Mouse (Mus musculus): ENCODE data around the gene Pdha1.

Gene Pdha1

DNA sequence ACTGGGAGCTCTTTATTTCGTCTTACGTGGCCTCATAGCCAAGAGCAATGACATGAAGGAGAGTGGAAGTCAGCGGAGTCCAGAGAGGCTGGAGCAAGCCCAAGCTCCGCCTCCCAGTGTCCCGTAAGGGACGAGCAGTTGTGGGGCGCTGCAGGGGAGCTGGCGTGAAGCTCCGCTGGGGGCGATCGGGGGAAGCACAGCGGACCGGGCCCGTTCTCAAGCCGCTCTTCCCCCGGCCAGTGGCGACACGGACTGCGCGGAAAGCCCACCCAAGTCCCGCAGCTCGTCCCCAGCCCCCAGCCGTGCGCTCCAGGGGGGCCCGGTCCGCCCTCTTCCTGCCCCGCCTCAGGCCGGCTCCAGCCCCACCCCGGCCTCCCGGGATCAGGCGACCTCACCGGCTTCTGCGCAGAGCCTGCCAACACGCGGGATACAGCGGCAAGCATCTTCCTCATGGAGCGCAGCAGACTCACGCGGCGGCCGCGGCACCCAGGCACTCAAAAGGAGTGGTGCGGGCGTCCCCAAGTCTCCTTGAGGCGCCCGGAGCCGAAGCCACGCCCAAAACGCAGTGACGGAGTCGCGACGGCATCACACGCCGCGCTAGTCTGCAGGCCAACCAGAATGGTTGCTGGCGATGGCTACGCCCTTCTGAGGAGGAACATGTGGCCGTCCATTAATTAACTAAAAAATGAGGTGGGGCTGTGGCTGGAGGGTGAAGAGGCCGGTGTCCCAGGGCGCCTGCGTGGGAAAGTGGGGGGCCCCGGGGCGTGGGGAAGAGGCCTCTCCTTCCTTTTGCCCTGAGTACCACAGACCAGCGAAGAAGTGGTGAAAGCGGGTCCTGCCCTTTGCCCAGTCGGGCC lies at the start of gene Pdha1:
TSS of gene Pdha1 (minus strand) at position 553 of the 857 bp plus-strand sequence.
- peak; percentile 85 for DNase-seq (ENCODE audit: low spot score)

DNA sequence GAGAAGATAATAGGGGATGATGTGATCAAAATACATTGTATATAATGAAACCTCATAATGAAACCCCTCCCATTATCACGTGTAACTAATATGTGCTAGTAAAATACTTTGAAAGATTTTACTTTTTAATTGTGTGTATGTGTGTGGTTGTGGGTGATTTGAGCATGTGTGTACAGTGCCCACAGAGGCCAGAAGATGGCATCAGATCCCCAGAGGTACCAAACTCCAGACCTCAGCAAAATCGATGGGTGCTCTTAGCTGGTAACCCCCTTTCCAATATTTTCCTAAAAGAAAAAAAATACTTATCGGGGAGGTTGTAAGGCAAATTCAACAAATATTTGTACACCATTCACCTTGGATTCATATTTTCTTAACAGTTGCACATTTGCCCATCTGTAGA lies 40.8 kb upstream of the Pdha1 start:
- DNase-seq (ENCODE audit: low spot score) = no peak

DNA sequence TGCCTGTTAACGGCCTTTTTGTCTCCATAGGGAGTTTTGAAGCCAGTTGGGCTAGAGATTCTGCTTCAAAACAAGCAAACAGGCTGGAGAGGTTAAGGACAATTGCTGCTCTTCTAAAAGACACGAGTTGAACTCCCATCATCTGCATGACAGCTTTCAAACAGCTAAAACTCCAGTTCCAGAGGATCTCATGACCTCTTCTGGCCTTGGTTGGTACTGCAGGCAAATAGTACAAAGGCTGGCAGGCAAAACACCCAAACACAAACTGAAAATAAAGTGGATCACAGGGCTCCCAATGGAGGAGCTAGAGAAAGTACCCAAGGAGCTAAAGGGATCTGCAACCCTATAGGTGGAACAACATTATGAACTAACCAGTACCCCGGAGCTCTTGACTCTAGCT lies 31.9 kb upstream of the Pdha1 start:
- DNase-seq (ENCODE audit: low spot score) = no peak

DNA sequence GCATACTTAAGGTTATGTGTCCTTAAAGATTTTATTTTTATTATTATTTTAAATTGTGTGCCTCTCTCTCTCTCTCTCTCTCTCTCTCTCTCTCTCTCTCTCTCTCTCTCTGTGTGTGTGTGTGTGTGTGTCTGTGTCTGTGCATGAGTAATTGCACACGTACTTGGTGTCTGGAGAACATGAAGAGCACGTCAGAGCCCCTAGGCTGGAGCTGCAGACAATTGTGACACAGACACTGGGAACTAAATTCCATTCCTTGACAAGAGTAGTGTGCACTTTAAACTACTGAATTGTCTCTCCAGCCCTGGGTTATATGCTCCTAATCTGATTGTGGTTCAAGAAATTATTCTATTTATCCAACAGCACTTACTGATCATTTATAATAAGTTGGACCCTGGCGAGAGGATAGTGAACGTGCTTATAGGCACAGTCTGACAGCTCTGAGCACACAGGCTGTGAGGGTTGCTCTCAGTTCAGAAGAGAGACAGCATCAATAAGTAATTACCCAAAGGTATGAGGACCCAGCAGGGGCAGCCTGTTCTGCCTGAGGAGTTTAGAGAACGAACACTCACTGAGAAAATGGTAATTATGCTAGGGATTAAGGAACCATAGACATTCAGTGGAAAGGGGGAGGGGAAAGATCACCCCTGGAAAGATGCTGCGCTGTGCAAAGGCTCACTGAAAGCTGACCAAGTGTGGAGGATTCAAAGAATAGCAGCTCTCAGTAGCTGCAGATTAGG lies 28.2 kb upstream of the Pdha1 start:
- DNase-seq (ENCODE audit: low spot score) = no peak

DNA sequence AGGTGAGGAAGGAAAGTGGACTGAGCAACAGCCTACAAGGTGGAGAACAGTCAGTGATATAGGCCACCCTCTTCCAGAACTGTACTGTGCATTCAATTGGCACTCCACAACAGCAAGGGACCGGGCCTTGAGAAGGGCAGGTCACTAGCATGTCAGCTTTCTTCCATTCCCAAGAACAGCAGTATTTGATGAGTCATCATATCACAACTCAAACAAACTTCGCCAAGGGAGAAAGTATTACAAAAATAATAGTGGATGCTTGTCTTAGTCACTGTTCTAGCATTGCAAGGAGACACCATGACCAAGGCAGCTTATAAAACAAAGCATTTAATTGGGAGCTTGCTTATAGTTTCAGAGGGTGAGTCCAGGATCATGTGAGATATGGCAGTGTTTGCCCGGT lies 26.0 kb upstream of the Pdha1 start:
- DNase-seq (ENCODE audit: low spot score) = no peak

DNA sequence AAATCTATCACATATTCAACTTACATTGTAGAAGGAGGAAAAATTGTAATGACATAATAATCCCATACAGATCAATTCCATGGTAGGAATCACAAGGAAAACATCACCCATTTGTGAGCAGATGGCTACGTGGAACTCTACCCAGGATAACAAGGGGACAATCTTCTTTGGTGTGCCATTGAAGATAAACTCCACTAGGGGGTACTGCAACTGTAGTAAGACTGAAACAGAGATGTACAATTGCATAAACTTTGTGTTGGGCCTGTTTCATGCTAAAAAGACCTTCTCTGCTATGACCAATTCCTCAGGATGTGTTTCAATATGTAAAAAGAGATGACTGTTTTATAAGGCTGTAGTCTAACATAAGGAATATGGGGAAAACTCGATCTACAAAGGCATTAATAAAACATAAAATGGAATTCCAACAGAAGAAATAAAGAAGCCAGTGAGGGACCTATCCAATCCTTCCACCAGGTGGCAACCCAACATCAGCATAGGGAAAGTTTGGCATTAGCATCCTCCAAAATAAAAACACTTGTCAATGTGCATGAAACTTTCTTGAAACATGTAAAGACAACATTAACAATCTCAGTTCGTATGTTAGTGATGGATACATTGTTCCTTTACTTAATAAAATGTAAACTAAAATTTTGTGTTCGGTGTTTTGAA lies 15.1 kb upstream of the Pdha1 start:
- no peak for DNase-seq (ENCODE audit: low spot score)

DNA sequence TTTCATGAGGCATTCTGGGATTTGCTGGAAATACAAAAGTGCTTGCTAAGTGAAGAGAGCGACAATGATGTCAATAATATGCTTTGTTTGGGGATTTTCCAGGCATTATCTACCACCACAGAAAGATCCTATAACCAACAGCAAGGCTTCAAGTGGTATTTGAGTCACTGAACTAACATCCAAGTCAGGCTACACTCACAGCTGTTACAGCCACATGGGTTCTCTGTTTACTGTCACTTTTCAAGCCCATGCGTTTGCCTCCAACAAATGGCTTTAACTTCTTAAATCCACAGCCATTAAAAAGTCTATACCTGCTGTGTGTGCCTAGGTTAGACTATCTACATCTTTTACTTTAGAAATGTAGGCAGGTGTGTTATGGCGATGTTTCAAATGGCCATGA lies 10.6 kb upstream of the Pdha1 start:
- no peak for DNase-seq (ENCODE audit: low spot score)

DNA sequence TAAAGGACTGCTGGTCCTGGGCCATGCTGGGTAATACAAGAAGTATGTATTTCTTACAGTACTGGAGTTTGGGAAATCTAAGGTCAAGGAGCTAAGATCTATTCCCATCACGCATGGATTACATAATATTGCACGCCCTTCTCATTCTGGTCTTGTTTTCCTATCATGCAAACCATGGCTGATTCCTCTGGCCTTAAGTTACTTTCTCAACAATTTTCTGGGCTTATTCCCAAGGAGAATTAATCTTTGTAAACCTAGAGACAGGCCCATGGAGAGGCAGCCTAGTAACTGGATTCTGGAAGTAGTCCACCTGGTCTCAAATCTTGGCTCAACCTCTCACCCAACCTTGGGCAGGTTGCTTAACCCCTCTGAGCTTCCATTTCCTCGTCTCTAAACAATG lies 9.2 kb upstream of the Pdha1 start:
- DNase-seq (ENCODE audit: low spot score) = no peak

DNA sequence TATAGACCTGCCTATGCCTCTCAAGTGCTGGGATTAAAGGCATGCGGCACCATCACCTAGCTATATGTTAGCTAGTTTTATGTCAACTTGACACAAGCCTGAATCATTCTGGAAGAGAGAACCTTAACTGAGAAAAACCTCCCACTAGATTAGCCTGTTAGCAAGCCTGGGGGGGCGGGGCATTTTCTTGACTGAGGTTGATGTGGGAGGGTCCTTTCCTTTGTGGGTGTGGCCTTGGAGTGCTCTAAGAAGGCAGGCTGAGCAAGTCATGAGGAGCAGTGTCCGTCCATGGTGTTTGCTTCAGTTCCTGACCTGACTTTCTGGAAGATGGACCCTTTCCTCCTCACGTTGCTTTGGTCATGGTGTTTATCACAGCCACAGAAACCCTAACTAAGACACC lies 8.6 kb upstream of the Pdha1 start:
- no peak for DNase-seq (ENCODE audit: low spot score)

DNA sequence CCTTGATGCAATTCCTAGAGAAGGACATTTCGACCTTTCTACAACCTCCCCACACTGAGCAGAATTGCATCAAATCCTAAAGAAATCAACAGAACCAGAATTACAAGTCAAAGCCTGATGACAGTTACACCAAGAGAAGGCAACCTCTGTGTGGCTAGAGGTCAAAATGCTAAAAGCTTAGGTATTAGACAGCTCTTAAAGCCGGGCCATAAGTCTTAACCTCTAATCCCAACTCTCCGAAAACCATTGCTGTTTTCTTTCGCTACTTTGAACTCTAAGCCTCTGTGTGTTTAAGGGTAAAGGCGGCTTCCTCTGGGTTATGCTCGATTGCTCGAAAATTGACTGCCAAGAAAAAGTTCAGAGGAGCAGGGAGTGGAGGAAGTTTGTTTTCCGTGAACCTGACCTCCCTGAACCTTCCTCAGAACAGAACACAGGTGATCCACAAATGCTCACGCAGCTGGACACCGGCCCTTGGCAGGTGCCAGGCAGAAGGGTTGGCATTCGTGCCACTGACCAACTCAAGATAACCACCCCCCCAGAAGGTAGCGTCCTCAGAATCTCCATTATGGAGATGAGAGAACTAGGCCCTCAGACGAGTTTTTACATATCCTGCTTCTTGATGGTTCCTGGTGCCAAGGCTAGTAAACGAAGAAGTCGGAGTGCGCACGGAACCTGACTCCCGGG lies 894 bp downstream of the Pdha1 start:
- peak; percentile 10 for DNase-seq (ENCODE audit: low spot score)

DNA sequence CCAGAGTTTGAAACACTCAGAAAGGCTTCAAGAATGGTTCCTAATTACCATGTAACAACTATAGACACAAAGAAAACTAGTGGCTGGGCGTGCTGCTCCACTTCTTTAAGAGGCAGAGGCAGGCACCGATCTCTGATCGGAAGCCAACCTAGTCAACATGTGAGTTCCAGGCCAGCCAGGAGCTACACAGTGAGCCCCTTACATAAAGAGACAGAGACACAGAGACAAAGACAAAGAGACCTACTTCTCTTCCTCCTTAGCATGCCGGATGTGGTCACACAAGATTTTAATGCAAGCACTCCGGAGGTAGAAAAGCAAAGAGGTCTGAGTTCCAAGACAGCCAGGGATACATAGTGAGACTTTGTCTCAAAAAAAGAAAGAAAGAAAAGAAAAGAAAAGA lies 2.1 kb downstream of the Pdha1 start:
- DNase-seq (ENCODE audit: low spot score) = no peak

DNA sequence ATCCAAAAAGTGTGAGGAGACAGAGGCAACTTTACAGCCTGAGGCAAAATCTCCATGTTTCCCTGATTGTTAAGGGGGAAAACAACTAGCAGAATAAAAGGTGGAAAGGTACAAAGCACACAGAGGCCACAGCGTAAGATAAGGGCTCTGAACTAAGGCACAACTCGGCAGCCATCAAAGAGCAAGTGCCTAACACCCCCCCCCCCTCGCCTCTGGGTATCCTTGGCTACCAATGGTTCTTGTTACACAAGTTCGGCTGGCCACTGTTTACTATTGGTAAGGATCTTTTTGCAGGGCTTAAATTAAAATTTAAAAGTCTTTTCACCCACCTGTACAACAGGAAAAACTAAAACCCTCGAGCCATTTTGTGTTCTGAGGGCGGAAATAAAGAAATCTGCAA lies 2.5 kb downstream of the Pdha1 start:
- DNase-seq (ENCODE audit: low spot score) = no peak

DNA sequence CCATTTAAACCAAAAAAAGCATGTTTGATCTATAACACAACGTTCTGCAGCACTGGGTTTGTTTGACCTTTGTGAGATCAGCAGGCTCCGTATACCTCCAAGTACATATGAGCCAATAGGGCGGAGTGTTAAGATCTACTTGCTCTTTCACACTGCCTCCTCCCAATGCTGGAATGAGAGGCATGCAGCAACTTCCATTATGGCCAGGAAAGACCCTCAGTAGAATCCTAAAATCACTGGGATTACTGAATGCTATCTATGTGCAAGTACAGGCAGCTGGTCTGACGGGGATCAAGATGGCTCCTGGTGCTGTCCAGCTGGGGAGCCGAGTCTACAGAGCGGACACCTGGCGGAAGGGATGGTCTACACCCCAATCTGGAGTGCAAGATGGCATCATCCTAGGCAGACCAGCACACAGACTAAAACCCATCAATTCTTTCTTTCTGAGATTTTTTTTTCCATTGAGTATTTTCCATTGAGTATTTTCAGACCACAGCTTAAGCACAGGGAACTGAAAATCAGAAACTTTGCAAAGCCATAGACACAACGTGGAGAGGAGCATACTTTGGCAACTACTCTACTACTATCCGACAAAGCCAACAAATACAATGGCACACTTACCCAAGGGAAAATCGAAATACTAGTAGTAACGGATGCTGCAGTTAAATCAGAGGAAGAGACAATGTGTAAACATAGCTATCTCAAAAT lies 3.9 kb downstream of the Pdha1 start:
- no peak for DNase-seq (ENCODE audit: low spot score)

DNA sequence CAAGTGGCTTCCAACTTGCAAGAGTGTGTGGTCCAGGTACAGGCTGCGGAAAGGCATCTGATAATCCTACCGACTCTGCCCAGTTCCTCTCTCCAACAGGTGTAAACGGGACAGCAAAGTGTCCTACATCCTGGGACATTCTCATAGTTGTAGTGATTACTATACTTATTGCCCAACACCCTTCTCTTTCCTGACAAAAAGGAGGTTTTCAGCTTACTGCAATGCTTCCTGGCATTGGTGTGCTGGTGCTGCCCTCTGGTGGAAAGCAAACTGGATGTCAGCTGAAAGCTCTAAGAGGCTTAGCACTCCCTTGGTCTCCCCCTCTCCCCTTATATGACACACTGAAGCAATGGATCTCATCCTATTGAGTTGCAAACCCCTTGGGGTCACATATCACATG lies 21.6 kb downstream of the Pdha1 start:
- peak; percentile 15 for DNase-seq (ENCODE audit: low spot score)

DNA sequence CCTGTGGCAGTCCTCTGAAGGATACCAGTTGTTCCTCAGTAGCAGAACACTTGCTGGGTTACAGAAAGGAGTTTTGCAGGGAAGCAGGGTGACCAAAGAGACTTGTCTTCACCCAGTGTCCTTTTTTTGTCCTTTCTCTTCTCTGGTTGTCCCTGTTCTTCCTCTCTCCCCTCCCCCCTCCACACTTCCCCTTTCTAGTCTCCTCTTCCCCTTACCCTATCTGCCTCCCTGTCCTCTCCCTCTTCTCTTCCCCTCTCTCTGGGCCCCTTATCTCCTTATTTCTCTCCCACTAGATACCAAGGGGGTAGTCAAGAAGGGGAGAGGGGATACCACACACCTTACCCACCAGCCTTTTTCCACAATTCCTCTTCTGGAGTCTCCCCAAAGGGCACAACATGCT lies 22.1 kb downstream of the Pdha1 start:
- no peak for DNase-seq (ENCODE audit: low spot score)

DNA sequence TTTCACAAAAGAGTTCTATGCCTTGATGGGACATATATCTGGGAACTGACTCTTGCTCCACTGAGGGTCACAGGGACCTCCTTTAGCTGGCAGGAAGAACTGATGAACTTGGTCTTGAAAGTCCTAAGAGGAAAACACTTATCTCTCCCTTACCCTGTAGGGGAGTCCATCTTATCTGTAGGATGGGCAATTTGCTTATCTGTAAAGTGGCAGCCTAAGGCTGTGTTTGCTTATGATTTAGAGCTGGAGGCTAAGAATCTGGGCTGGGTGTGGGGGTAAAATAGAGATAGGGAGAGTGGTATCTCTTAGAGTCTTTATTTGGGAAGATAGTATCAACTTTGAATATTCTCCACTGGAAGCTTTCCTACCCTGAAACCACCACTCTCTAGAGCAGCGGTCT lies 24.4 kb downstream of the Pdha1 start:
- DNase-seq (ENCODE audit: low spot score) = no peak

DNA sequence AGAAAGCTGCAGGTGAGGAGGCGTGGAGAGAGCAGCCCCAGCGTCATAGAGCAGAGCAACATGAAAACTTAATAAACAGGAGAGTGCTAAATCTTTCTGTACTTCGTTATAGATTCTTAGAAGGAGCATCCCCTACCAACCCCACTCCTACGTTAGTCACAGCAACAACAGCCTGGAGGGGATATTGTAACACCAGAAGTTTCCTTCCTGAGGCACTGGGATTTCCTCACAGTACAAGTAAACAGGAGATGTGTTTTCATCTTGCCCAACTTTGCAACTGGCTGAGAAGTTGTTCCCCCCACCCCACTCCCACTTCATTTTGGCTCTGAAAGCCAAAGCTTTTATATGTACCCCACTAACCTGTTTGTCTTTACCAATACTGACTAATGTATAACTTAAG lies 30.4 kb downstream of the Pdha1 start:
- no peak for DNase-seq (ENCODE audit: low spot score)

DNA sequence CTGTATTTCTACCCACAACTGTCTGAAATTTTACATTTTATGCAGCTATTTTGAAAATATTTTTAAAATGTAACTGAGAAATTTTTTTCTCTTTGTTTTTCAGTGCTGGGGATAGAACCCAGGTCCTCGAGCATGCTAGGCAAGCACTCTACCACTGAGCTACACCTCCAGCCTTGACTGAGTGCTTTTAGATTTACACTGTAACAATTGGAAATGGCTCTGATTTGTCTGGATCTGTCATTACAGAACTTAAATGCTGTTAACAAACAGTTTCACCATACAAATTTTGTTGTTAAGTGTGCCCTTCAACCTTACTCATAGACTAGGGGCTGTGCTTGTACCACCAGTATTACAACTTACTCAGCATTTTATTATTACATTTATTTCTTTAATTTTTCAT lies 46.2 kb downstream of the Pdha1 start:
- no peak for DNase-seq (ENCODE audit: low spot score)

Data from yolk sac, embryonic 10.5 days (tissue).